Comparison of ENCODE assay signal across 8 mouse cellular contexts in genomic region chrX:92342924-92343323, GRCm38 (mm10).
DNase-seq lines count a peak whose midpoint lies in the region; ATAC-seq and TF ChIP-seq lines count a peak whose summit lies in the region.

No protein-coding gene starts in this region.

- H3K4me3 ChIP-seq in forebrain, embryonic 11.5 days (ENCODE audit: low read depth, low read length): no peak overlapping the region
- no peak overlapping the region for H3K4me3 ChIP-seq in forebrain, embryonic 16.5 days (replicated peaks; ENCODE audit: low read length)
- no peak overlapping the region for H3K4me3 ChIP-seq in midbrain, embryonic 10.5 days
- no peak overlapping the region for H3K4me3 ChIP-seq in midbrain, embryonic 16.5 days (ENCODE audit: low read depth, low read length)
- H3K4me3 ChIP-seq in lung, postnatal 0 days (ENCODE audit: low read depth, low read length): no peak overlapping the region

- WGBS in forebrain, embryonic 11.5 days: 18% methylated on average over 5 of the region's 5 CpGs
- WGBS in forebrain, embryonic 16.5 days: 14% methylated on average over 5 of the region's 5 CpGs
- 23% methylated on average over 5 of the region's 5 CpGs for WGBS in midbrain, embryonic 10.5 days
- 12% methylated on average over 5 of the region's 5 CpGs for WGBS in midbrain, embryonic 16.5 days
- WGBS in lung, postnatal 0 days: 15% methylated on average over 5 of the region's 5 CpGs

- H3K9me3 ChIP-seq in forebrain, embryonic 11.5 days (ENCODE audit: control insufficient read depth, low read length): no peaks in the 10 kb centered on the region
- no peaks in the 10 kb centered on the region for H3K9me3 ChIP-seq in forebrain, embryonic 16.5 days (ENCODE audit: control insufficient read depth, low read length)
- no peaks in the 10 kb centered on the region for H3K9me3 ChIP-seq in midbrain, embryonic 10.5 days (replicated peaks)
- H3K9me3 ChIP-seq in midbrain, embryonic 16.5 days (replicated peaks; ENCODE audit: control insufficient read depth, low read length, poor library complexity, severe bottlenecking): no peaks in the 10 kb centered on the region
- H3K9me3 ChIP-seq in lung, postnatal 0 days (ENCODE audit: low read length): no peaks in the 10 kb centered on the region

- H3K4me1 ChIP-seq in forebrain, embryonic 11.5 days (replicated peaks; ENCODE audit: control insufficient read depth, insufficient read depth, low read length): no peaks in the 10 kb centered on the region
- H3K4me1 ChIP-seq in forebrain, embryonic 16.5 days (replicated peaks; ENCODE audit: control insufficient read depth, insufficient read depth, low read length): no peaks in the 10 kb centered on the region
- no peaks in the 10 kb centered on the region for H3K4me1 ChIP-seq in midbrain, embryonic 10.5 days
- H3K4me1 ChIP-seq in midbrain, embryonic 16.5 days (ENCODE audit: control insufficient read depth, insufficient read depth, low read length): no peaks in the 10 kb centered on the region
- no peaks in the 10 kb centered on the region for H3K4me1 ChIP-seq in lung, postnatal 0 days (ENCODE audit: insufficient read depth, low read depth, low read length)

- H3K9ac ChIP-seq in forebrain, embryonic 11.5 days (ENCODE audit: low read length): no peak overlapping the region
- no peak overlapping the region for H3K9ac ChIP-seq in forebrain, embryonic 16.5 days (replicated peaks; ENCODE audit: low read depth, low read length)
- no peak overlapping the region for H3K9ac ChIP-seq in midbrain, embryonic 16.5 days (ENCODE audit: low read depth, low read length)
- H3K9ac ChIP-seq in lung, postnatal 0 days (replicated peaks; ENCODE audit: low read depth): no peak overlapping the region

- no peak for ATAC-seq in forebrain, embryonic 11.5 days (replicated peaks; ENCODE audit: low FRiP score)
- ATAC-seq in forebrain, embryonic 16.5 days: no peak
- no peak for ATAC-seq in midbrain, embryonic 16.5 days
- no peak for ATAC-seq in lung, postnatal 0 days

- TF ChIP-seq CTCF in lung, postnatal 0 days (IDR thresholded peaks at IDR 0.05): peak; percentile 68

- peak; percentile 74 for DNase-seq in forebrain, embryonic 11.5 days (ENCODE audit: low spot score)
- DNase-seq in midbrain, embryonic 10.5 days (ENCODE audit: low spot score): peak; percentile 23
- peak; percentile 49 for DNase-seq in adrenal gland, postnatal 25 days
- peak; percentile 35 for DNase-seq in forelimb bud, embryonic 11.5 days (ENCODE audit: low read depth, low spot score)
- peak; percentile 6 for DNase-seq in lung, postnatal 0 days (ENCODE audit: low spot score)
- DNase-seq in thymus, postnatal 36 days: peak; percentile 2 to 9

- no peaks in the 10 kb centered on the region for H3K36me3 ChIP-seq in forebrain, embryonic 11.5 days (ENCODE audit: control insufficient read depth, insufficient read depth, low read length)
- H3K36me3 ChIP-seq in forebrain, embryonic 16.5 days (ENCODE audit: control insufficient read depth, insufficient read depth): no peaks in the 10 kb centered on the region
- no peaks in the 10 kb centered on the region for H3K36me3 ChIP-seq in midbrain, embryonic 10.5 days
- H3K36me3 ChIP-seq in midbrain, embryonic 16.5 days (ENCODE audit: control insufficient read depth, insufficient read depth, low read length): no peaks in the 10 kb centered on the region
- no peaks in the 10 kb centered on the region for H3K36me3 ChIP-seq in lung, postnatal 0 days (ENCODE audit: insufficient read depth, low read length)

- H3K4me2 ChIP-seq in forebrain, embryonic 11.5 days (ENCODE audit: low read depth, low read length, severe bottlenecking): no peak overlapping the region
- no peak overlapping the region for H3K4me2 ChIP-seq in forebrain, embryonic 16.5 days (ENCODE audit: low read length)
- H3K4me2 ChIP-seq in midbrain, embryonic 16.5 days (ENCODE audit: low read length): no peak overlapping the region
- no peak overlapping the region for H3K4me2 ChIP-seq in lung, postnatal 0 days (replicated peaks; ENCODE audit: low read depth, low read length)

- H3K27ac ChIP-seq in forebrain, embryonic 11.5 days (ENCODE audit: low read depth, low read length): no peak overlapping the region
- H3K27ac ChIP-seq in forebrain, embryonic 16.5 days (ENCODE audit: low read length): no peak overlapping the region
- no peak overlapping the region for H3K27ac ChIP-seq in midbrain, embryonic 10.5 days (replicated peaks)
- H3K27ac ChIP-seq in midbrain, embryonic 16.5 days (ENCODE audit: low read length): no peak overlapping the region
- H3K27ac ChIP-seq in lung, postnatal 0 days (ENCODE audit: low read length): no peak overlapping the region

- no peaks in the 10 kb centered on the region for H3K27me3 ChIP-seq in forebrain, embryonic 11.5 days (ENCODE audit: control insufficient read depth, insufficient read depth, low read length)
- no peaks in the 10 kb centered on the region for H3K27me3 ChIP-seq in forebrain, embryonic 16.5 days (replicated peaks; ENCODE audit: control insufficient read depth, insufficient read depth, low read length)
- H3K27me3 ChIP-seq in midbrain, embryonic 10.5 days (ENCODE audit: low read depth, poor library complexity, severe bottlenecking): no peaks in the 10 kb centered on the region
- no peaks in the 10 kb centered on the region for H3K27me3 ChIP-seq in midbrain, embryonic 16.5 days (ENCODE audit: control insufficient read depth, insufficient read depth, low read depth, low read length)
- no peaks in the 10 kb centered on the region for H3K27me3 ChIP-seq in lung, postnatal 0 days (replicated peaks; ENCODE audit: insufficient read depth, low read length)

- no peak for TF ChIP-seq EP300 in lung, postnatal 0 days (IDR thresholded peaks at IDR 0.05)

Comparison
In these comparisons a context has a peak if more than half of its experiments do, and no peak if none do; other contexts are left out.
1. DNase-seq: peak in every context shown above with its lines; median percentile 74 in forebrain, embryonic 11.5 days; 49 in adrenal gland, postnatal 25 days; 35 in forelimb bud, embryonic 11.5 days; 23 in midbrain, embryonic 10.5 days; 6 in lung, postnatal 0 days; 6 in thymus, postnatal 36 days.